Mouse (Mus musculus) common myeloid progenitor, adult 5-6 weeks (primary cell): Measurements from ENCODE around the gene Blvra. TPM values are rescaled to one million over a fixed set of nuclear protein-coding genes. Genes with fewer than 3 reads are reported as not detected.
"Not testable (repeated sequence)": the region's sequence is repeated elsewhere in the genome, so short reads cannot be mapped to it uniquely, and the experiment has no call there.

ENCODE experiments used
- ATAC-seq: replicated peaks from 2 replicates; pipeline ENCODE4 v1.8.0; 2016; ENCODE audit warnings: low read depth, mild to moderate bottlenecking, moderate TSS enrichment, inconsistent platforms; ENCODE audit not compliant: poor library complexity, severe bottlenecking
- total RNA-seq: library from RNA; stranded (forward); fragments of 200-1000, 187-1606 nt; gene quantifications from 2 replicates; pipeline ENCODE4 v1.2.3, GENCODE M21; 2017

The Blvra gene
- total RNA-seq = 35.7 and 42.0 TPM in 2 replicates

GRCm38 (mm10) chr2:127070435-127070841, at the start of gene Blvra:
Blvra (plus strand) TSS chr2:127070665.
- ATAC-seq = peak; percentile 100

DNA sequence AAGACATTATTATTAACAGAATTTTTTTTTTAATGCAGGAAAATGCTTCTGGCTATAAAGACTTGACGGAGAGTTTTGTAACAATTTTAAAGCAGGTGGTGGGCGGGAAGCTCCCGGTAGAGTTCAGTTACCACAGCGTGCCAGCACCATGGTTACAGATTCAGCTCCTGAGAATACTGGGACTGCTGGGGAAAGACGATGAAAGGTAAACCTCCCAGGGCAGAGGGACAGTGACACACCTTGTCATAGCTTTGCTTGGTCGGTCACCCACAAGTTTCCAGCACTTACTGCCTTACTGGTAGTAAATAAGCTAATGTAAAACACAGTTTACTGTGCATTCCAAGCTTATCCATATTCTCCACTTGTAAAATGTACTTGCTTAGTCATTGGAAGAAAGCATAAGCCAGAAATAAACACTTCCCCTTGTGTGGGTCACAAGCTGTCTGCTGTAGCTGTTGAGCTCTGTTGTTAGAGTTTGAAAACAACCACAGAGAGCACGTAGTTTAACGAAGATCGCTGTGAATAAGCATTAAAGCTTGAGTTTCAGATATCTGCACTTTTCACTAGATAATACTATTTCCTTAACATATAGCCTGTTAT, 35.4 kb upstream of the Blvra start:
- ATAC-seq = no peak

- ATAC-seq = no peak
These were observed 33.2 kb upstream of the Blvra start for GRCm38 (mm10) chr2:127037299-127037698.

DNA sequence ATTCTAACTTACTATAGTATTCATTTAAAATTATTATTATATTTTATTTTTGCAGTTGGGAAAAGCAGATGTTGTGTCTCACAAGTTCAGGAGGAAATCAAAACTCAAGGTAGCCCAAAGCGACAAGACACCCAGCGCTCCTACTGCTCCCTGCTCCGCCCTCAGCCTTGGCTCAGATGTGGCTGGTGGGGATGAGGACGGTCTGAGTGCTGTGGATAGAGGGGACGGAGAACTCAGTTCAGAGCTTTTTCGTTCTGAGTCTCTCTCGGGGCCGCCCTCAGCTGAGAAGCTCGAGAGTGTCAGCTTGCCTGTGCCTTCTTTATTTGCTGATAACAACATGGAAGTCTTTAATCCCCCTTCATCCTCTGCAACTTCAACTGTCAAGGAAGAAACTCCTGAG, 9.0 kb upstream of the Blvra start:
- ATAC-seq = no peak

- no peak for ATAC-seq
These were observed 1.7 kb upstream of the Blvra start for GRCm38 (mm10) chr2:127068806-127069205.

DNA sequence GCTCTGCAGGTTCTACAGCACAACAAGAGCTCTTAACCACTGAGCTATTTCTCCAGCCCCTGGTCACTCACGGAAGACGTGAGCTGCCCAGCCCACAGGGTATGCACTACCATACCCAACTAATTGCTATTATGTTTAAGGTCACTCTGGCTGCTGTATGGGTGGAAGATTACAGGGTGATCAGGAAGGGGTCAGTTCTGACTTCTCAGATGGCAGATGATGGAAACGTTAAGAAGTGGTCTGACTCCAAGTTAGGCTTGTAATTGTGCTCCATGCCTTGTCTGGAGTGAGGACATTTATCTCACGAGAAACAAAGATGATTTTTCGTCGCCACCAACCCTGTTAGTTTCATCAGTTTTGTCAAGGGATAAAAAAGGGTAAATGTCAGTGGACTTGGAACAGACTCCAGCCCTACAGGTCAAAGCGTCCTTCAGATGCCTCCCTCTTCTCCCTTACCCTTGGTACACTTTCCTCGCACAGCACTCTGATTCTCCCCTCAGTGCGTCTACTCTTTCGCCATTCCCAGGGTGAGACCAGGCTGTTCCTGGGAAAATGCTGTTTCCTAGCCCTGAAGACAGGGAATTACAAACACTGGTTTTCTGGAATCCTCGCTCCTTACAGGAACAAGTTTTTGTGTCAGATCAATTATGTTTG, 557 bp upstream of the Blvra start:
- ATAC-seq = peak; percentile 22; the same call in 1 of the 2 replicates

DNA sequence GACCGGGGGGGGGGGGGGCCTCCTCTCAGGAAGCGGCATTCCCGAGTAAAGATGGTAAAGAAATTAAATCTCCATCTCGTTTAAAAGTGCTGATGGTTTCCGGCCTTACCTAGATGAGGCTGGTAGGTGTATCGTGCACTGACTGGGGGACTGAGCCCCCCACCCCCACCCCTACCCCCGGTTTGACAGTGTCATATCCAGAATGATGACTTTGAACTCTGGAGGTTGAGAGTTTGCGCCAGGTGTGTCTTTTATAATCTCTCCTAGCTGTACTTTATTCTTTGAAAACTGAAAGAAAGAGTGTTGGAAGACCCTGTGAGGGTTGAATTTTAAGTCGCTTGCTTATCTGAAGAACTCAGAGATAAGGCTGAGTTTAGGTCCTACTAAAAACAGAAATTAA, 414 bp downstream of the Blvra start:
- no peak for ATAC-seq

- ATAC-seq = no peak
These were observed 3.7 kb downstream of the Blvra start for GRCm38 (mm10) chr2:127074116-127074515.

DNA sequence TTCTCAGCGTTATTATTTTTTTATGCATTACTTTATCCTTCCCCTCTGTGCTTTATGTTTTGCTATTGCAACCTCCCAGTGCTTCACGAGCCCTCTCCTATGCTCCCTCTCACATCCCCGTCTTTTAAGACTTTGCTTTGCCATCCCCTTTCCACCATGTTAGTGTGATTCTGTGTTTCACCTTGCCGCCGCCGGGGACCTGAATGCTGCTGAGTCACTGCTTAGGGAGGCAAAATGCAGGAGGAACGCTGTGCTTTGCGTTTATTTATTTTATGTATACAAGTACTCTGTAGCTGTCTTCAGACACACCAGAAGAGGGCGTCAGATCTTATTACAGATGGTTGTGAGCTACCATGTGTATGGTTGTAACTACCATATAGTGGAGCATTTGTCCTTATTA, 7.1 kb downstream of the Blvra start:
- ATAC-seq = no peak

DNA sequence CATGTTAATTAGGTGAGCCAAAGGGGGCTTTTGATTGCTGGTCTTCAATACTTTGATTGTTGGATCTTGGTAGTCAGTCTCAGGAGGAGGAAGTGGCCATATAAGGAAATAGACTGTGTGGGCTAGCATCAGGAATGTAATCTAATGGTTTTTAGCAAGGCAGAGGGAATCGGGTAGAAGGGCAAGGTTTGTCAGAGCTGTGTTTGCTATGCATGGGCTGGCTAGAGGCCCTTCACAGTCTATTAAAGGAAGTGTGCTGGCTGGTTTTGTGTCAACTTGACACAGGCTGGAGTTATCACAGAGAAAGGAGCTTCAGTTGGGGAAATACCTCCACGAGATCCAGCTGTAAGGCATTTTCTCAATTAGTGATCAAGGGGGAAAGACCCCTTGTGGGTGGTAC, 8.6 kb downstream of the Blvra start:
- not testable (repeated sequence) for ATAC-seq

GRCm38 (mm10) chr2:127079881-127080590, 9.6 kb downstream of the Blvra start:
- ATAC-seq = peak; percentile 62

DNA sequence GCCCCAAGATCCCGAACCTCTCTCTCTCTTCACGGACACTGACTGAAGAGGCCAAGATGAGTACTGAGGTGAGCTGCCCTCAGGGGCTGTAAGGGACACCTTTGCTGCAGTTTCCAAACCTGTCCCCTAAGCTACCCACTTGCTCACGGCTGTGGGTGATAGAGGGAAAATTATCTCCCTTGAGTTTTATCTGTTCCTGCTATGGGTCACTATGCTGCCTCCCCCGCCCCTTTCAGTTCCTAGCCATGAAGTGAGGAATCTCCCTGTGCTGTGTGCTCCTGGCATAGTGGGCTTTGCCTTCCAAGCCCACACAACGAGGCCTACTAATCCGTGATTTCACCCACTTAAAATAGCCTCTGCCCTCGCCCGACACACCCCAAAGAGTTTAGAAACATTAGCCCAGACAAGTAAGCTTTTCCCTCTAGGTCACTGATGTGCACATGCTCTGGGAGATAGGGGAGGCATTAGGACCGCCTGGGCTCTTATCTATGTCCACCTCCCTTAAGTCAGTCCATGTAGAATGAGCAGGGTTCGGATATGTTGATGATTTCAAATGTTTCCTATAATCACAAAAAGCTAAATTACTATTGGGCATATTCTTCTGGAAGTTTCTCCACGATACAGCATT, 10.2 kb downstream of the Blvra start:
- peak; percentile 20; the same call in 1 of the 2 replicates for ATAC-seq

DNA sequence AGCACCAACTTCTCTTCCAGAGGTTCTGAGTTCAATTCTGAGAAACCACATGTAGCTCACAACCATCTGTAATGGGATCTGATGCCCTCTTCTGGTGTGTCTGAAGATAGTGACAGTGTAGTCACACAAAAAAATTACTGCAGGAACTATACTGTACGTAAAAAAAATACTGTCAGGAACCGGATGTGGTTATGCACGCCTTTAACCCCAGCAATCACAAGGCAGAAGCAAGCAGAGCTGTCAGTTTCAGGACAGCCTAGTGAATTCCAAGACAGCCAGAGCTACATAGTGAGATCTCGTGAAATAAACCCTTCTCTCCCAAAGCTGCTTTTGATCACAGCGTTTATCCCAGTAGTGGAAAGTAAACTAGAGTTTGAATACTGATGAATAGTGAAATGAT, 15.8 kb downstream of the Blvra start:
- peak; percentile 84 for ATAC-seq

DNA sequence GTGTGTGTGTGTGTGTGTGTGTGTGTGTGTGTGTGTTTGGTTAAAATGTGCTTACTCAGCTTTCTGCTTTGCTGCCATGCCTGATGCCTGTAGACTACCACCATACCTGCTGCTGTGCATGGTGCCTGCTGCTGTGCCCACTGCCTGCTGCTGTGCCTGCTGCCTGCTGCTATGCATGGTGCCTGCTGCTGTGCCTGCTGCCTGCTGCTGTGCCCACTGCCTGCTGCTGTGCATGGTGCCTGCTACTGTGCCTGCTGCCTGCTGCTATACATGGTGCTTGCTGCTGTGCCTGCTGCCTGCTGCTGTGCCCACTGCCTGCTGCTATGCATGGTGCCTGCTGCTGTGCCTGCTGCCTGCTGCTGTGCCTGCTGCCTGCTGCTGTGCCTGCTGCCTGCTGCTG, 19.7 kb downstream of the Blvra start:
- ATAC-seq = not testable (repeated sequence)

DNA sequence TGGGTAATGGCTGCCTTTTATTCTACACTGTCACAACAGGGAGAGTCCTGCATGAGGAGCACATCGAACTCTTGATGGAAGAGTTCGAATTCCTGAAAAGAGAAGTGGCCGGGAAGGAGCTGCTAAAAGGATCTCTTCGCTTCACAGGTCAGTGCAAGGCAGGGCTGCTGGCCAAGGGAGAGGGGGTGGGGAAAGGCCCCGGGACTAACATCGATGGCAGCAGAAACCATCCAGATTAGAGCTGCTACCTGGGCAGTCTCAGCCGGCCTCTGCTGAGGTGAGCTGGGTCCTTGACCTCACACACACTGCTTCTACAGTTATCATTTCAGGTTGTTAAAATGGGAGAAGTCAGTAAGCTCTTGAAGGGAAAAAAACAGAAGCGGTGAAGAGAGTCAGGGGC, 21.5 kb downstream of the Blvra start:
- no peak for ATAC-seq

- ATAC-seq = no peak
These were observed 38.5 kb downstream of the Blvra start for GRCm38 (mm10) chr2:127108986-127109385.

GRCm38 (mm10) chr2:127121591-127122235, 51.2 kb downstream of the Blvra start:
- no peak for ATAC-seq

DNA sequence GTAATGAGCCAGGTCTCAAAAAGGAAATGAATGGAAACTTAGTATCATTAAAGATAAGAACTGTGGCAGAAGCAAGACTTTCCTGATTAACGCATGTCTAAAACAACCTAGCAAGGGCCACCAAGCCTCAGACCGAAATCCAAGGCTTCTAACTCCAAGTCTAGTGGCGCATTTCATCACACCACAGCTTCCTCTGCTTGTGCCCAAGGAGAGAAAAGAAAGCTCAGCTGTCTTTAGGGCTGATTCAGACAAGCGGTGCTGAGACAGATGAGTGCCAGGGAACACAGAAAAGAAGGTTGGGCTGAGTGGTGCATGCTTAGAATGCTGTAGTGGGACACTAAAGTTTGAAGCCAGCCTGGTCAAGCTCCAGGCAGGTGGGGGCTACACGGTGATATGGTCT, 58.5 kb downstream of the Blvra start:
- no peak for ATAC-seq

GRCm38 (mm10) chr2:127131353-127131752, 60.9 kb downstream of the Blvra start:
- ATAC-seq = no peak
